Mouse (Mus musculus) heart, embryonic 15.5 days (tissue): ENCODE data around the gene Srp68. TPM values are rescaled to one million over a fixed set of nuclear protein-coding genes. Genes with fewer than 3 reads are reported as not detected.

Source experiments
- ATAC-seq: fragments of 200-750 bp; cut with Nextera tagmentation; replicated peaks from 2 replicates; pipeline ENCODE4 v1.8.0; 2017; ENCODE audit warnings: low read depth, moderate TSS enrichment; ENCODE audit not compliant: insufficient number of reproducible peaks, insufficient read depth, low FRiP score
- H3K27ac ChIP-seq: fragments of 300-500 bp; sonication (generic); 2 replicates; pipeline ENCODE4 v1.5.1; 2015; ENCODE audit warnings: mild to moderate bottlenecking, inconsistent platforms
- H3K27me3 ChIP-seq: fragments of 300-500 bp; sonication (generic); 2 replicates; pipeline ENCODE4 v1.6.1; 2015; ENCODE audit warnings: inconsistent platforms
- H3K36me3 ChIP-seq: fragments of 300-500 bp; sonication (generic); 2 replicates; pipeline ENCODE4 v1.6.1; 2015; ENCODE audit warnings: mild to moderate bottlenecking, inconsistent platforms
- H3K4me1 ChIP-seq: fragments of 300-500 bp; sonication (generic); replicated peaks from 2 replicates; pipeline ENCODE4 v1.6.1; 2015; ENCODE audit warnings: inconsistent platforms
- H3K4me2 ChIP-seq: fragments of 300-500 bp; sonication (generic); 2 replicates; pipeline ENCODE4 v1.6.1; 2015; ENCODE audit warnings: inconsistent platforms, mild to moderate bottlenecking, moderate library complexity
- H3K4me3 ChIP-seq: fragments of 300-500 bp; sonication (generic); 2 replicates; pipeline ENCODE4 v1.5.1; 2015; ENCODE audit warnings: mild to moderate bottlenecking, inconsistent platforms
- H3K9ac ChIP-seq: fragments of 300-500 bp; sonication (generic); 2 replicates; pipeline ENCODE4 v1.6.1; 2015; ENCODE audit warnings: mild to moderate bottlenecking, inconsistent platforms
- H3K9me3 ChIP-seq: fragments of 300-500 bp; sonication (generic); replicated peaks from 2 replicates; pipeline ENCODE4 v1.6.1; 2016; ENCODE audit warnings: inconsistent platforms
- WGBS: fragments of 180-500 bp; shearing (Covaris S2); methylation state at CpG from one replicate; pipeline ENCODE4 v1.1.7; 2015; ENCODE audit warnings: mixed read lengths; 5-methylcytosine and 5-hydroxymethylcytosine counted together
- polyA plus RNA-seq: library from polyadenylated mRNA; unstranded; fragments of >200 nt; fragmentation: Nextera tagmentation; extraction: Ambion mirVana; gene quantifications from 2 replicates; pipeline ENCODE4 v1.2.1, GENCODE M21; 2015

The Srp68 gene
- polyA plus RNA-seq, 1 experiment from 2014 or later, result 57.2 TPM

DNA sequence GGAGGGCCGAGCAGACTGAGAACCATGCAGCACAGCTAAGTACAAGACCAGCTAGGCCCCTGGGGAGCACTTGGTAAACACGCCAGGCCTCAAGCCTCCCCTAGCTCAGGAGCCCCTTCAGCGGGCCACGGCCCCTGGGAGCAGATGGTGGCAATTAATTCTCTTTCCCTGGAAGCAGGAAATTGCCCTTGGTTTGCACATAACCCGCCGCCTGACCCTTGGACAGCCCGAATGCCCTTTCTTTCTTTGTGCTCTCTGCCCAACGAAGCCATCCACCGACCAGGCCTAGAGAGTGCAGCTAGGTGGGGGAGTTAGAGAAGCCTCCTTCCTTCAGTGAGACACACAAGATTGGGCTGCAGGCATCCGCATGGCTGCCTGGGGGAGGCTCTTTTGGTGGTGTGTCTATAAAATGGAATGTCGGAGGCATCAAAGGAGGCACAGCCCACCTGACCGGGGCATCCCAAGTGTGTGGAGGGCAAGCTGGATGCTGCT is 32.2 kb downstream of the Srp68 start:
- peaks cover 30% of the 10 kb centered on the region for H3K36me3 ChIP-seq
- WGBS, result 54% methylated on average over 12 of the region's 12 CpGs
- H3K27ac ChIP-seq, result no peak overlapping the region
- ATAC-seq, result no peak
- no peak overlapping the region for H3K9ac ChIP-seq
- H3K4me1 ChIP-seq, result peaks cover 8% of the 10 kb centered on the region
- H3K4me2 ChIP-seq, result no peak overlapping the region
- H3K4me3 ChIP-seq, result no peak overlapping the region
- H3K27me3 ChIP-seq, result peaks cover 16% of the 10 kb centered on the region
- no peaks in the 10 kb centered on the region for H3K9me3 ChIP-seq

DNA sequence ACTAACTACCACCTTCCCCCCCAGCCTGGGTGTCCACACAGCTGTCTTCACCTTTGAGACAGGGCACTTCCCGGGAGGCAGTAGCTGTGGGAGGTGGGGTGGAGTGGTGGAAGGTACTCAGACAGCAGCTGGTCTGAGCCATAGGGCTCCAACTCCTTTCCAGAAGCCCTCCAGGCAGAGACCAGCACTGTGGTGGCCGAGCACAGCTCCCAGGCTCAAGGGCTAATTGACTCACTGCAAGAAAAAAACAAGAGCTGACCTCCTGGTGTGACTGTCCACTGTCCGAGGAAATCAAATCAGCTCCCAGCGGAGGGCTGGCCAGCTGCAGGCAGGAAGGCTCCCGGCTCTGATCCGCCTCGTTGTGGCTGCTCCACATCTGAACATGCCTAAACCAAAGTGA is 34.2 kb downstream of the Srp68 start:
- Histone ChIP-seq H3K27ac (no peak overlapping the region), H3K27me3 (peaks cover 34% of the 10 kb centered on the region), H3K4me1 (peaks cover 8% of the 10 kb centered on the region), H3K36me3 (peaks cover 10% of the 10 kb centered on the region; the same call in 1 of the 2 replicates), H3K9me3 (no peaks in the 10 kb centered on the region), H3K4me3 (no peak overlapping the region), H3K9ac (no peak overlapping the region), H3K4me2 (no peak overlapping the region)
- 34% methylated on average over 7 of the region's 7 CpGs for WGBS
- ATAC-seq, result no peak

DNA sequence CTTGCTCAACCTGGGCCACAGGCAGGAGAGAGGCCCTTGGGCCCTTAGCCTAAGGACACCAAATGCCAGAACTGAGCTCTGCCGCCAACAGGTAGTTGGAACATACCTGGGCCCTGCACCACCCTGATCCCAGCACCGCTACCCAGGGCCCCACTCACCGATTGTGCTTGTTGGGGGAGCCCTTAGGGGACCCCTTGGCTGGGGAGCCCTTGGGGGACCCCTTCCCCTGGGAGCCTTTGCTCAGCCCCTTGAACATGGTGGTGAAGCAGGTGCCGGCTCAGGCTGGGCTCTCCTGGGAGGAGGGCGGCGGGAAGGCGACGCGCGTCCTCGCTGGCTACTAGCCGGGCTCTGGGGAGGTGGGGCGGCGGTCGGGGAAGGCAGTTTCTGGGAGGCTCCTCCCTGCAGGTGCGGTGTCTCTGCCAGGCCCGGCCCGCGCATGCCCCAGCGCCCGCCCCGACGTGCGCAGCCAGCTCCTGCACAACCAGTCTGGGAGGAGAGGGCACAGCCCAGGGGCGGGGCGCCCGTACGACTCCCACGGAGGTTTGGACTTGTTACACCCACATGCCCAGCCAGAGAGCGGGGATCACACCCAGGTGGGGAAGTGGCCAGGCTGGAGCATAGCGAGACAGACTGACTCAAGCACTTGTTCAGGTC is 36.1 kb downstream of the Srp68 start, which contains the start of gene Evpl:
TSS of gene Evpl (minus strand) at position 336 of the 654 bp plus-strand sequence.
- Histone ChIP-seq H3K9me3 (no peaks in the 10 kb centered on the region), H3K36me3 (no peaks in the 10 kb centered on the region), H3K4me2 (peak within 1 kb of the TSS; percentile 55), H3K4me3 (peak within 1 kb of the TSS; percentile 35), H3K4me1 (peaks cover 8% of the 10 kb centered on the region), H3K27ac (peak within 1 kb of the TSS; percentile 42; the same call in 1 of the 2 replicates), H3K27me3 (peaks cover 53% of the 10 kb centered on the region), H3K9ac (peak within 1 kb of the TSS; percentile 36; the same call in 1 of the 2 replicates)
- ATAC-seq, result peak; percentile 66
- 14% methylated on average over 30 of the region's 31 CpGs for WGBS

- no peak overlapping the region for H3K27ac ChIP-seq
- no peaks in the 10 kb centered on the region for H3K36me3 ChIP-seq
- H3K4me2 ChIP-seq, result no peak overlapping the region
- H3K4me1 ChIP-seq, result peaks cover 14% of the 10 kb centered on the region
- WGBS, result 70% methylated on average over 8 of the region's 8 CpGs
- H3K4me3 ChIP-seq, result no peak overlapping the region
- no peak overlapping the region for H3K9ac ChIP-seq
- H3K9me3 ChIP-seq, result no peaks in the 10 kb centered on the region
- ATAC-seq, result no peak
- peaks cover 59% of the 10 kb centered on the region for H3K27me3 ChIP-seq
These were observed 39.1 kb downstream of the Srp68 start for GRCm38 (mm10) chr11:116234901-116235300.

GRCm38 (mm10) chr11:116232427-116232826 is 41.6 kb downstream of the Srp68 start:
- WGBS, result 25% methylated on average over 17 of the region's 17 CpGs
- H3K9ac ChIP-seq, result peak overlapping the region; percentile 33; the same call in 1 of the 2 replicates
- H3K27ac ChIP-seq, result no peak overlapping the region
- no peaks in the 10 kb centered on the region for H3K9me3 ChIP-seq
- no peak overlapping the region for H3K4me3 ChIP-seq
- H3K4me1 ChIP-seq, result peaks cover 6% of the 10 kb centered on the region
- ATAC-seq, result no peak
- H3K36me3 ChIP-seq, result no peaks in the 10 kb centered on the region
- H3K27me3 ChIP-seq, result peaks cover 56% of the 10 kb centered on the region
- peak overlapping the region; percentile 45 for H3K4me2 ChIP-seq

- Histone ChIP-seq H3K27ac (no peak overlapping the region), H3K4me1 (peaks cover 6% of the 10 kb centered on the region), H3K4me2 (no peak overlapping the region), H3K27me3 (peaks cover 41% of the 10 kb centered on the region), H3K4me3 (no peak overlapping the region), H3K9ac (no peak overlapping the region), H3K36me3 (no peaks in the 10 kb centered on the region), H3K9me3 (no peaks in the 10 kb centered on the region)
- ATAC-seq, result no peak
- 75% methylated on average over 4 of the region's 4 CpGs for WGBS
These were observed 45.3 kb downstream of the Srp68 start for GRCm38 (mm10) chr11:116228699-116229098.

DNA sequence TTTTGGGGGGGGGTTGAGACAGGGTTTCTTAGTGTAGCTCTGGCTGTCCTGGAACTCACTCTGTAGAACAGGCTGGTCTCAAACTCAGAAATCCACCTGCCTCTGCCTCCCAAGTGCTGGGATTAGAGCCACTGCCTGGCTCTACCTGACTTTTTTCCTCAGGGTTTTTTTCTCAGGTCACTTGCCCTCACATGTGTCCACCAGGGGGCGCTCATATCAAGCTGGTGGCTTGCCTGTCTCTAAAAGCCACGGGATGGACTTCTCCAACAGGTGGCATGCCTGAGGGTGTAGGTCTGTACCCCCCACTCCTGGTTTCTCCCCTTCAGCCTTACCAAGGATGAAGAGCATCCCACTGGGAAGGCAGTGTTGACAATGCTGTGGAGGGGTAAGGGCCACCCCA is 47.6 kb downstream of the Srp68 start:
- Histone ChIP-seq H3K4me2 (no peak overlapping the region), H3K36me3 (no peaks in the 10 kb centered on the region), H3K4me3 (no peak overlapping the region), H3K9me3 (no peaks in the 10 kb centered on the region), H3K4me1 (peaks cover 14% of the 10 kb centered on the region), H3K27me3 (peaks cover 49% of the 10 kb centered on the region), H3K27ac (no peak overlapping the region), H3K9ac (no peak overlapping the region)
- 0% methylated on average over 2 of the region's 2 CpGs for WGBS
- ATAC-seq, result no peak

- Histone ChIP-seq H3K9me3 (no peaks in the 10 kb centered on the region), H3K27me3 (peaks cover 56% of the 10 kb centered on the region), H3K9ac (peak overlapping the region; percentile 54), H3K36me3 (no peaks in the 10 kb centered on the region), H3K4me2 (peak overlapping the region; percentile 78), H3K4me3 (peak overlapping the region; percentile 46), H3K27ac (no peak overlapping the region), H3K4me1 (peaks cover 39% of the 10 kb centered on the region)
- WGBS, result 11% methylated on average over 23 of the region's 23 CpGs
- ATAC-seq, result no peak
These were observed 51.3 kb downstream of the Srp68 start for GRCm38 (mm10) chr11:116222740-116223059.

GRCm38 (mm10) chr11:116221931-116222739 is 51.9 kb downstream of the Srp68 start:
- Histone ChIP-seq H3K4me3 (peak overlapping the region; percentile 46), H3K9me3 (no peaks in the 10 kb centered on the region), H3K9ac (peak overlapping the region; percentile 54), H3K36me3 (no peaks in the 10 kb centered on the region), H3K4me1 (peaks cover 40% of the 10 kb centered on the region), H3K27ac (no peak overlapping the region), H3K27me3 (peaks cover 53% of the 10 kb centered on the region), H3K4me2 (peak overlapping the region; percentile 78)
- WGBS, result 10% methylated on average over 53 of the region's 53 CpGs
- ATAC-seq, result no peak

- Histone ChIP-seq H3K9me3 (no peaks in the 10 kb centered on the region), H3K27ac (peak overlapping the region; percentile 89), H3K9ac (no peak overlapping the region), H3K27me3 (peaks cover 44% of the 10 kb centered on the region), H3K4me2 (no peak overlapping the region), H3K4me1 (peaks cover 40% of the 10 kb centered on the region), H3K36me3 (no peaks in the 10 kb centered on the region), H3K4me3 (no peak overlapping the region)
- ATAC-seq, result 0 out of 2 replicates have a peak, but pooled peaks have one; percentile 12
- WGBS, result 15% methylated on average over 4 of the region's 4 CpGs
These were observed 54.1 kb downstream of the Srp68 start for GRCm38 (mm10) chr11:116219885-116220284.

DNA sequence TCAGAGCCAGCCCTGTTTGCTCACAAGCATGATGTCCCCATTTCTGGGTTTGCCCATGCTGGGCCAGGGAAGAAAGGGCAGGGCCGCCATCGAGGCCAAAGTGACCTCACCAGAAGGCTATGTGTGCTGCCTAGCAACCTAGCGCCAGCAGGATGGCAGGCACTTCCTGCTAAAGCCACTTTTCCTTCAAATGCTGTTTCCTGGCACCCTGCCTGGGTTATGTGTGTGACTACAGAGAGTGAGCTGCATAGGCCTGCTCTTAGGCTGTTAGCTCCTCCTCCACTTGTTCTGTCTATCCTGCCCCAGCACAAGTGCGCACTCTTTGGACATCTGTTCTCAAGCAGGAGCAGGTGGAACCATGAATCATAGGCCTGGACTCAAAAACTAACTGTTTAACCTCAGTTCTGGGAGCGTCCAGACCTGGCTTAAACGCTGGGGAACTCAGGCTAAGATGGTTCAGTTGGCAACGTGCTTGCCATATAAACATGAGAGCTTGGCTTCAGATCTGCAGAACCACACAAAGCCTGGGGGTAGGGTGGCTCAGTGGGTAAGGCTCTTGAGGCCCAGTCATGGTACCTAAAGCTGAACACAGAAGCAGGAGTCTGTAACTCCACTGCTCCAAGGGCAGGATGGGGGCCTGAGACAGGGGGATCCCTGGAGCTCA is 55.1 kb downstream of the Srp68 start:
- Histone ChIP-seq H3K9me3 (no peaks in the 10 kb centered on the region), H3K36me3 (no peaks in the 10 kb centered on the region), H3K4me2 (0 out of 2 replicates have a peak overlapping the region, but pooled peaks have one; percentile 3), H3K9ac (0 out of 2 replicates have a peak overlapping the region, but pooled peaks have one; percentile 12), H3K4me3 (no peak overlapping the region), H3K4me1 (peaks cover 40% of the 10 kb centered on the region), H3K27ac (peak overlapping the region; percentile 89), H3K27me3 (peaks cover 35% of the 10 kb centered on the region)
- ATAC-seq, result peak; percentile 85
- 28% methylated on average over 7 of the region's 7 CpGs for WGBS
